Comparison of ENCODE assay signal across 15 mouse cellular contexts in genomic region chr2:148507523-148507922, GRCm38 (mm10).
"Had no signal": no experiment of that assay in that cellular context is flagged by ENCODE, and none has a peak within 500 bp of the region (broad histone marks: within the 10 kb centered on the region; RNA-seq: fewer than 3 reads in every experiment).

No protein-coding gene starts in this region.

- H3K36me3 ChIP-seq: liver, embryonic 13.5 days had no signal

- DNase-seq: kidney, adult 2 months; kidney, postnatal 25 days; layer of hippocampus, adult 9-11 months; liver, embryonic 13.5 days; lung, postnatal 10 days; midbrain, embryonic 14.5 days; right cerebral cortex, postnatal 4 days; thymus, adult 2 months; thymus, postnatal 14 days; thymus, postnatal 4 days had no signal

- H3K9ac ChIP-seq: liver, embryonic 13.5 days had no signal

- H3K4me1 ChIP-seq: liver, embryonic 13.5 days had no signal

- H3K4me2 ChIP-seq: liver, embryonic 13.5 days; midbrain, embryonic 11.5 days had no signal

- H3K9me3 ChIP-seq: liver, embryonic 13.5 days had no signal

- H3K27ac ChIP-seq: kidney, postnatal 0 days; layer of hippocampus, adult 2 months; left cerebral cortex, adult 2 months; liver, embryonic 13.5 days; stomach, postnatal 0 days had no signal

- H3K4me3 ChIP-seq: layer of hippocampus, adult 2 months; left cerebral cortex, adult 2 months; liver, embryonic 13.5 days had no signal

- H3K27me3 ChIP-seq: liver, embryonic 13.5 days had no signal
